Mouse (Mus musculus) ES-E14 (cell line): ENCODE measurements at regions not wholly inside any gene's neighbourhood (a gene's known extent, or its start where the extent isn't known, plus 50 kb on each side); places are given as distances from the start of the nearest gene placed in this dataset.
A peak's percentile ranks its signal among the peaks of the same experiment; 100 is the strongest.

Experiments
- DNase-seq: peaks from one replicate; pipeline ENCODE4 v3.0.0-alpha.2; 2013; ENCODE audit warnings: low read depth, low spot score
- H3K27ac ChIP-seq: 2 replicates; pipeline ENCODE4 v1.5.1; 2012; ENCODE audit warnings: low read depth, mild to moderate bottlenecking, low read length, moderate library complexity, mixed read lengths; ENCODE audit not compliant: poor library complexity, insufficient read depth, severe bottlenecking
- H3K36me3 ChIP-seq: 2 replicates; pipeline ENCODE4 v1.6.1; 2012; ENCODE audit warnings: mild to moderate bottlenecking, low read length, moderate library complexity, mixed read lengths; ENCODE audit not compliant: control insufficient read depth, poor library complexity, insufficient read depth, severe bottlenecking
- H3K4me1 ChIP-seq, 2 experiments: fragments of 150-350 bp in 1 of 2; sonication (generic) in 1 of 2; 2 replicates each; pipeline ENCODE4 v1.6.1; 2012; ENCODE audit warnings: low read length in 2 of 2, mild to moderate bottlenecking in 1 of 2, mixed read lengths in 1 of 2; ENCODE audit not compliant: control insufficient read depth in 2 of 2, insufficient read depth in 2 of 2, poor library complexity in 1 of 2
- H3K4me3 ChIP-seq, 2 experiments: fragments of 150-350 bp in 1 of 2; sonication (generic) in 1 of 2; 2 replicates each; pipeline ENCODE4 v1.5.1; 2012; ENCODE audit warnings: low read length in 2 of 2, low read depth in 1 of 2, mild to moderate bottlenecking in 1 of 2, mixed read lengths in 1 of 2; ENCODE audit not compliant: insufficient read depth in 1 of 2, poor library complexity in 1 of 2, severe bottlenecking in 1 of 2
- H3K9ac ChIP-seq: 2 replicates; pipeline ENCODE4 v1.6.1; 2012; ENCODE audit warnings: low read depth, mild to moderate bottlenecking, low read length, mixed read lengths; ENCODE audit not compliant: poor library complexity, insufficient read depth, severe bottlenecking
- H3K9me3 ChIP-seq: fragments of 150-350 bp; sonication (generic); 2 replicates; pipeline ENCODE4 v1.6.1; 2012; ENCODE audit warnings: low read depth, mild to moderate bottlenecking, low read length; ENCODE audit not compliant: control insufficient read depth, insufficient read depth
- CHD2 ChIP-seq: IDR thresholded peaks from 2 replicates; pipeline ENCODE4 v1.6.1; 2014; ENCODE audit warnings: mild to moderate bottlenecking, low read depth, low read length, inconsistent platforms
- HCFC1 ChIP-seq: IDR thresholded peaks from 2 replicates; pipeline ENCODE4 v1.6.1; 2012; ENCODE audit warnings: low read length, inconsistent platforms, borderline replicate concordance; ENCODE audit not compliant: insufficient read depth
- MAFK ChIP-seq: IDR thresholded peaks from 2 replicates; pipeline ENCODE4 v1.6.1; 2014; ENCODE audit warnings: mild to moderate bottlenecking, low read depth, low read length, inconsistent platforms; ENCODE audit not compliant: insufficient read depth
- ZC3H11A ChIP-seq: IDR thresholded peaks from 2 replicates; pipeline ENCODE4 v1.6.1; 2012; ENCODE audit warnings: low read depth, mild to moderate bottlenecking, inconsistent platforms, low read length, borderline replicate concordance
- ZNF384 ChIP-seq: IDR thresholded peaks from 2 replicates; pipeline ENCODE4 v1.6.1; 2012; ENCODE audit warnings: low read depth, low read length, inconsistent platforms
- in situ Hi-C, 2 experiments: fragments of 600-800 bp; cut with MboI; formaldehyde crosslinking; loops; one replicate each; pipeline ENCODE4 v1.15.1; 2025; ENCODE audit warnings: low sequenced_read_pairs in 2 of 2, inconsistent platforms in 1 of 2; ENCODE audit not compliant: unreplicated experiment in 2 of 2

- no peaks in the 10 kb centered on the region for H3K4me1 ChIP-seq
- in situ Hi-C loops: no loop called here
- TF ChIP-seq MAFK (no peak), ZC3H11A (0 out of 2 replicates have a peak, but pooled peaks have one; percentile 30)
- H3K9me3 ChIP-seq: no peaks in the 10 kb centered on the region
- no peaks in the 10 kb centered on the region for H3K36me3 ChIP-seq
- H3K4me3 ChIP-seq: no peak overlapping the region
- no peak overlapping the region for H3K27ac ChIP-seq
- peak; percentile 35 for DNase-seq
- no peak overlapping the region for H3K9ac ChIP-seq
These were observed 51.2 kb upstream of the Tmem72 start for GRCm38 (mm10) chr6:116767738-116768522.

GRCm38 (mm10) chr6:116774954-116775675 lies 58.4 kb upstream of the Tmem72 start:
- H3K9me3 ChIP-seq: no peaks in the 10 kb centered on the region
- in situ Hi-C loops: no loop called here
- peak; percentile 25 for DNase-seq

GRCm38 (mm10) chr6:116786553-116787335 lies 70.0 kb upstream of the Tmem72 start:
- Histone ChIP-seq H3K4me1 (no peaks in the 10 kb centered on the region), H3K9me3 (no peaks in the 10 kb centered on the region), H3K4me3 (no peak overlapping the region), H3K27ac (no peak overlapping the region), H3K36me3 (no peaks in the 10 kb centered on the region), H3K9ac (no peak overlapping the region)
- DNase-seq: no peak
- in situ Hi-C loops: no loop called here
- no peak for TF ChIP-seq HCFC1
- TF ChIP-seq ZC3H11A: no peak
- TF ChIP-seq MAFK: no peak

More at GRCm38 (mm10) chr6:116774954-116775675, 58.4 kb upstream of the Tmem72 start:
- TF ChIP-seq ZC3H11A (no peak), MAFK (no peak), CHD2 (no peak), HCFC1 (no peak), ZNF384 (no peak)
- Histone ChIP-seq H3K9ac (no peak overlapping the region), H3K27ac (no peak overlapping the region), H3K4me1 (no peaks in the 10 kb centered on the region), H3K36me3 (no peaks in the 10 kb centered on the region), H3K4me3 (no peak overlapping the region)

- H3K4me3 ChIP-seq: no peak overlapping the region
- TF ChIP-seq MAFK: peak; percentile 84
- no peak for TF ChIP-seq ZC3H11A
- in situ Hi-C loops: no loop called here
- no peak overlapping the region for H3K9ac ChIP-seq
- DNase-seq: no peak
- no peaks in the 10 kb centered on the region for H3K36me3 ChIP-seq
- no peak overlapping the region for H3K27ac ChIP-seq
- H3K9me3 ChIP-seq: no peaks in the 10 kb centered on the region
- H3K4me1 ChIP-seq: no peaks in the 10 kb centered on the region
These were observed 76.7 kb upstream of the Tmem72 start for GRCm38 (mm10) chr6:116793321-116793960.
